Mouse (Mus musculus) cortical plate, adult 2 months (tissue): ENCODE measurements around the gene Pax2. TPM values are rescaled to one million over a fixed set of nuclear protein-coding genes. Genes with fewer than 3 reads are reported as not detected.

Experiments
- H3K27ac ChIP-seq: fragments of 200-500 bp; 2 replicates; pipeline ENCODE4 v1.5.1; 2012; ENCODE audit warnings: low read length, control low read depth, inconsistent platforms; ENCODE audit not compliant: insufficient read depth
- H3K4me1 ChIP-seq: fragments of 200-500 bp; 2 replicates; pipeline ENCODE4 v1.6.1; 2011; ENCODE audit warnings: low read length; ENCODE audit not compliant: control insufficient read depth, insufficient read depth
- H3K4me3 ChIP-seq: fragments of 200-500 bp; 2 replicates; pipeline ENCODE4 v1.5.1; 2011; ENCODE audit warnings: mild to moderate bottlenecking, low read length, control low read depth; ENCODE audit not compliant: insufficient read depth
- CTCF ChIP-seq: fragments of 200-500 bp; IDR thresholded peaks from 2 replicates; pipeline ENCODE4 v1.5.1; 2011; ENCODE audit warnings: mild to moderate bottlenecking, control low read depth, low read length; ENCODE audit not compliant: insufficient read depth; ENCODE audit errors: extremely low read depth
- POLR2A ChIP-seq: fragments of 200-500 bp; IDR thresholded peaks from 2 replicates; pipeline ENCODE4 v1.6.1; 2011; ENCODE audit warnings: mild to moderate bottlenecking, low read length, control low read depth; ENCODE audit not compliant: insufficient read depth; ENCODE audit errors: extremely low read depth
- polyA plus RNA-seq: library from polyadenylated mRNA; depleted of rRNA; stranded (reverse); fragments of >200 nt; gene quantifications from 2 replicates; pipeline ENCODE4 v1.2.3, GENCODE M21; 2012

Gene Pax2
- polyA plus RNA-seq, 1 experiment = 0.06 TPM

DNA sequence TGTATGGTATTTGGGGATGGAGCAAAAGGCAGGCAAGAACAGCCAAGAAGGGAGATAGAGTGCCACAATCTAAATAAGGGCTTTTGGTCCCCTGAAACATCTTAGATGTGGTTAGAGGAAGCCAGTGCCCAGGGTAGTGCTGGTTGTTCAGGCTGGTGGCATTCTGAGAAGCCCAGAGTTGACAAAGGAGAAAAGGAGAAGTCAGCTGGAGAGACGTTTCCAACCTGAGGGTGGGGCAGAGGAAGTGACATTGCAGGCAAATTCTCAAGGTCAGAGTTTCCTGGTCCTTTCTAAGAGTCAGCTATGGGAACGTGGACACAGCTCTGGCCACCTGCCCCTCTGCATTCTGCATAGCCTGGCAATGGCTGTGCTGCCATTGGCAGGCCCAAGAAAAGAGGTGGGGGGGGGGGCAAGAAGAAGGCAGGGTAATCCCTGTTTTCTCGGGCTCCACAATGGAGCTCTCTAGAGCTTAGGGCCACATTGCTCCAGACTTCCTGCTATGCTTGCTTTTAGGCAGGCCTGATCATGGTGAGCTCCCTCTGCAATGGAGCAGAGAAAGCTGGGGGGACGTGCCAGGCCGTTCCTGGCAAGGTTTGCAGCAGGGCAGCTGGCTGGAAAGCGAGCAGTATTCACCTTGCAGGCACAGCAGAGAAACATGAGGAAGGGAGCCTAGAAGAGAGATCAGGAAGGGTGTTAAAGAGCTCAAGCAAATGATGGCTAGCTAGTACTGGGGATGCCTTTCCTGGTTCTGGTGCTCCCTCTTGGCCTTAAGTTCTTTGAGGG is 14.6 kb downstream of the Pax2 start:
- H3K4me1 ChIP-seq = no peaks in the 10 kb centered on the region
- TF ChIP-seq POLR2A = no peak
- no peak for TF ChIP-seq CTCF
- no peak overlapping the region for H3K27ac ChIP-seq
- H3K4me3 ChIP-seq = no peak overlapping the region

- H3K4me1 ChIP-seq = no peaks in the 10 kb centered on the region
- no peak overlapping the region for H3K4me3 ChIP-seq
- H3K27ac ChIP-seq = no peak overlapping the region
- TF ChIP-seq POLR2A = no peak
- no peak for TF ChIP-seq CTCF
These were observed 15.7 kb downstream of the Pax2 start for GRCm38 (mm10) chr19:44771499-44771898.

- TF ChIP-seq POLR2A (no peak), CTCF (no peak)
- Histone ChIP-seq H3K4me1 (no peaks in the 10 kb centered on the region), H3K27ac (no peak overlapping the region), H3K4me3 (no peak overlapping the region)
These were observed 26.1 kb downstream of the Pax2 start for GRCm38 (mm10) chr19:44781987-44782386.

- H3K27ac ChIP-seq = no peak overlapping the region
- H3K4me1 ChIP-seq = no peaks in the 10 kb centered on the region
- no peak overlapping the region for H3K4me3 ChIP-seq
- TF ChIP-seq CTCF = no peak
- TF ChIP-seq POLR2A = no peak
These were observed 28.5 kb downstream of the Pax2 start for GRCm38 (mm10) chr19:44784391-44784790.

GRCm38 (mm10) chr19:44788488-44788887 is 32.6 kb downstream of the Pax2 start:
- H3K4me1 ChIP-seq = no peaks in the 10 kb centered on the region
- TF ChIP-seq POLR2A (no peak), CTCF (no peak)
- H3K27ac ChIP-seq = no peak overlapping the region
- H3K4me3 ChIP-seq = no peak overlapping the region

DNA sequence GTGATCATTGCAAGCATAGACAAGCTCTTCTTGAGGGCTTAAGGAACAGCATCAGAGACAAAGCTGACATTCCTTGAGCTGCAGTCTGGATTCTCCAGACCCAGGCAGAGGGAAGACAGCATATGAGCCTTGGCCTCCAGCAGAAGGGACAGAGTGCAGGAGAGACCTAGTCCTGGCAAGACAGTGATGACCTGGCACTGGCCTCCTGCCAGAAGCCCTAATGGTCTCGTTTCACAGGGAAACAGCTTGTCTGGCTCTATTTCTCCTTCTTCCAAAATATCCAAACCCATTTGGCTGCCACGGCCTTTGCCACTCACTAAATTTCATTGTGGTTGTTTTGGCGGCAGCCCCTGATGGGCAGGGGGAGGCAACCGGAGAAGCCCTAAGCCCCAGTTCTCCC is 36.1 kb downstream of the Pax2 start:
- TF ChIP-seq POLR2A (no peak), CTCF (no peak)
- Histone ChIP-seq H3K4me1 (no peaks in the 10 kb centered on the region), H3K27ac (no peak overlapping the region), H3K4me3 (no peak overlapping the region)

DNA sequence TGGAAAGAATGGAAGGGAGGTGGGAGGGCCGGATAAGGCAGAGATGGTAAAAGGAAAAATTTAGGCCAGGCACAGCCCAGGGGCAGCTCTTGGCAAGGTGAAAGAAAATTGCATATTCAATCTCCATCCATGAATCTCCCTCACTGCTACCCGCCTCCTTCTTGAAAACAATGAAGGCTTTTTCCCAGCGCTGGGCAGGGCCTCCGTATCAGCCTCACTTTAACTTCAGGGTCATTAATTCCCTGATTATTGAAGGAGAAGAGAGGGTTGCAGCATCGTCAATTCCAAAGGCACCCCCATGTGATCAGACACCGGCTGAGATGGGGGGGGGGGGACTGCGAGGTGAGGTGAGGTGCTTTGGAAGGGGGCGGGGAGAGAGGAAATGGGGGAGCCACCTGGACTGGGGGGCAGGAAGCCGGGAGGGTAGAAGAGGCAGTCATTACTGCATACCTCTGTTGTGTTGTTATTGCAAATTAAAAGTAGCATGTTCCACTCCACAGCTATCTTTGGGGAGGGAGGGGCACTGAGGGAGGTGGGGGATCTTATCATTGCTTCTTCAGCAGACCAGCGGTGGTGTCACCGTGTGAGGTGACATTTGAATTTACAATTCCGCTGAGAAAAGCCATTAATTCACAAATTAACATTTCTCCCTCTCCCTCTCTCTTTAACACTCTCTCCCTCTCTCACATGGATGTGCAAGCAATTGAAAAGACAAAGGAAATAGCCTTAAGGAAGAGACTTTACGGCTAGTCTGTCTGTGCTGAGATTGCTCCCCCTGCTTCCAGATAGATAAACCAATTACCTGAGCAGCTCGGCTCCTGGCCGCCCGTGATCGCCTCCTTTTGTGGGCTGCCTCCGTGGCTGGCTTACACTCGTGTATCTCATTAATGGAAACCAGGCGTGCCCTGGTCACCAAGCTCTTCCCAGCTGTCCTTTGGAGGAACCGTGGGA is 41.5 kb downstream of the Pax2 start:
- Histone ChIP-seq H3K4me3 (no peak overlapping the region), H3K4me1 (no peaks in the 10 kb centered on the region), H3K27ac (no peak overlapping the region)
- TF ChIP-seq POLR2A = no peak
- TF ChIP-seq CTCF = no peak

- TF ChIP-seq POLR2A (no peak), CTCF (no peak)
- no peak overlapping the region for H3K27ac ChIP-seq
- no peak overlapping the region for H3K4me3 ChIP-seq
- no peaks in the 10 kb centered on the region for H3K4me1 ChIP-seq
These were observed 42.9 kb downstream of the Pax2 start for GRCm38 (mm10) chr19:44798731-44799130.

DNA sequence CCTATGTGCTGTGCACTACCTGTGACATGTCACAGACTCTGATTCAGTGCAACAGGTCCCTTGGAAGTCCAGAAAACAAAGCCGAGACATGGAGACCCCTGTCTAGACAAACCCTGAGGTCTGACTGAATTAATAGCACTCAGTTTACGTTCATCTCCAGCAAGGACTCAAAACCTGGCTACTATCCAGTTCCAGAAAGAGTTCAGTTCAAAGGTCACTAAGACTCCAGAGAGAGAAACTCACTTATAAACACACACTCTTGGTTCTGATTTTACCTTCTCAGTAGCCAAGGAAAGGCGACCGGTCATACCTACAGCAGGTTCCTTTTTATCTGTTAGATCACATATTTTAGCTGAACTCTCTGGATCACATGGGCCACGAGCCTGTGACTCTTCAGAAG is 43.3 kb downstream of the Pax2 start:
- no peak overlapping the region for H3K4me3 ChIP-seq
- TF ChIP-seq CTCF (no peak), POLR2A (no peak)
- H3K27ac ChIP-seq = no peak overlapping the region
- H3K4me1 ChIP-seq = no peaks in the 10 kb centered on the region
